Mouse (Mus musculus): ENCODE results near the gene Il5ra.

The Il5ra gene

GRCm38 (mm10) chr6:106738229-106738628, 10.6 kb downstream of the Il5ra start:
- DNase-seq (ENCODE audit: low spot score): no peak

- no peak for DNase-seq (ENCODE audit: low spot score)
These were observed 16.3 kb downstream of the Il5ra start for GRCm38 (mm10) chr6:106732563-106732962.

- no peak for DNase-seq (ENCODE audit: low spot score)
These were observed 19.0 kb downstream of the Il5ra start for GRCm38 (mm10) chr6:106729682-106730314.

GRCm38 (mm10) chr6:106727703-106728102, 21.1 kb downstream of the Il5ra start:
- no peak for DNase-seq (ENCODE audit: low spot score)

GRCm38 (mm10) chr6:106726078-106726477, 22.8 kb downstream of the Il5ra start:
- no peak for DNase-seq (ENCODE audit: low spot score)

- DNase-seq (ENCODE audit: low spot score): no peak
These were observed 23.2 kb downstream of the Il5ra start for GRCm38 (mm10) chr6:106725642-106726041.

- no peak for DNase-seq (ENCODE audit: low spot score)
These were observed 43.3 kb downstream of the Il5ra start for GRCm38 (mm10) chr6:106705506-106706035.

GRCm38 (mm10) chr6:106701931-106702330, 46.9 kb downstream of the Il5ra start:
- DNase-seq (ENCODE audit: low spot score): peak; percentile 6

- no peak for DNase-seq (ENCODE audit: low spot score)
These were observed 73.3 kb downstream of the Il5ra start for GRCm38 (mm10) chr6:106675581-106675980.

- DNase-seq (ENCODE audit: low spot score): peak; percentile 65
These were observed 84.8 kb downstream of the Il5ra start for GRCm38 (mm10) chr6:106663780-106664651.
